ENCODE assay signal across 11 mouse cellular contexts in the genomic region with DNA sequence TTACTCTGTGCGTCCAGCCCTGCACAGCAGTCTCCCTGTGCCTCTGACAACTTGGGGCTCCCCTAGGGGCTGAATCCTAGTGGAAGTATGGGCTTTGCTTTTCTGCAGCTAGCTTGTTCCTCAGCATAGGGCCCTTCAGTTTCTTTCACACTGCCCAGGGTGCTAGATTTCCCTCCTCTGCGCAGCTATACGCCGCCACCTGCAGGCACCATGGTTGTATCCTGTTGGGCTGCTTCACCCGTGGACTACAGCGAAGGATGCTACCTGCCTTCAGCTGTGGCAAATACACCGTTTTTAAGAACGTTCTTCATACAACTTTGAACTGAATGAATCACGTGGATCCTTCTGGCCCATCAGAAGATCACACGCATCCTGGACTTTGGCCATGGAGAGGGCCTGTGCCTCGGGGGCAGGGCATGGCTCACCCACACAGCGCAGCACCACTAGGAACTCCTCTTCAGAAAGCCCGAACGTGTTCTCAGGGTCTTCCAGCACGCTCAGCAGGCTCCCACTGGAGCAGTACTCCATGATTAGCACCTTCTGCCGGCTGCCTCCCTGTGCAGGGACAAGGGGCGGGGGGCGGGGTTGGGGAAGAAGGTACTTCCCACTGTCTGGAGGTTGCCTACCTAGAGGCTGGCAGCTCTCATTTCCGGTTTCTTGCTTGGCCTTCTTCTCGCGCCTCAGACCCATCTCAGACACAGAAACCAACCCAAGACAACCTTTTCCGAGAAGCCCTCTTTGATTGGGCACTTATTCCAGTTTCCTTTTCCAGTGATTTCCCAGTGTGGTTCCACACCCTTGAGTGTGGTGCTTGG. TPM values are rescaled to one million over a fixed set of nuclear protein-coding genes. Genes with fewer than 3 reads are reported as not detected.
DNase-seq lines count a peak whose midpoint lies in the region; ATAC-seq lines count a peak whose summit lies in the region.
"Had no signal": no experiment of that assay in that cellular context is flagged by ENCODE, and none has a peak within 500 bp of the region (broad histone marks: within the 10 kb centered on the region; RNA-seq: fewer than 3 reads in every experiment).

No protein-coding gene starts in this region.

- H3K9me3 ChIP-seq in heart, embryonic 12.5 days (replicated peaks) = no peaks in the 10 kb centered on the region
- H3K9me3 ChIP-seq: hindbrain, embryonic 12.5 days had no signal

- no peak overlapping the region for H3K9ac ChIP-seq in heart, embryonic 12.5 days
- H3K9ac ChIP-seq: hindbrain, embryonic 12.5 days had no signal

- H3K4me1 ChIP-seq in heart, embryonic 12.5 days (replicated peaks) = peaks cover 28% of the 10 kb centered on the region
- H3K4me1 ChIP-seq: hindbrain, embryonic 12.5 days had no signal

- DNase-seq in heart, postnatal 36 days = no peak
- DNase-seq in thymus, postnatal 25 days = peak; percentile 22
- DNase-seq in thymus, adult 18-20 months = no peak
- peak; percentile 52 for DNase-seq in large intestine, adult 2 months (ENCODE audit: low read depth, low spot score)
- DNase-seq in yolk sac, embryonic 10.5 days (ENCODE audit: low spot score) = peak; percentile 39
- DNase-seq in frontal cortex, postnatal 36 days (ENCODE audit: low spot score in 2 of 2) = no peak
- DNase-seq in layer of hippocampus, adult 18-20 months (ENCODE audit: low spot score in 2 of 2) = no peak

- no peaks in the 10 kb centered on the region for H3K36me3 ChIP-seq in heart, embryonic 12.5 days
- H3K36me3 ChIP-seq: hindbrain, embryonic 12.5 days had no signal

- no peak for ATAC-seq in heart, embryonic 12.5 days (ENCODE audit: insufficient number of reproducible peaks, low FRiP score)
- ATAC-seq: forebrain, embryonic 14.5 days had no signal

- peaks cover 17% of the 10 kb centered on the region for H3K27me3 ChIP-seq in heart, embryonic 12.5 days (replicated peaks)

- peak overlapping the region; percentile 46 for H3K4me2 ChIP-seq in heart, embryonic 12.5 days
- H3K4me2 ChIP-seq: hindbrain, embryonic 12.5 days had no signal

- H3K4me3 ChIP-seq in heart, embryonic 12.5 days = no peak overlapping the region
- H3K4me3 ChIP-seq: hindbrain, embryonic 12.5 days; myocyte had no signal

- H3K27ac ChIP-seq in heart, embryonic 12.5 days (ENCODE audit: poor library complexity, severe bottlenecking) = no peak overlapping the region
- H3K27ac ChIP-seq: hindbrain, embryonic 12.5 days had no signal

- 34% methylated on average over 22 of the region's 22 CpGs for WGBS in heart, embryonic 12.5 days
- 27% methylated on average over 22 of the region's 22 CpGs for WGBS in large intestine, adult 2 months

- intact Hi-C loops in heart, postnatal 36 days (cut with DNase I) = loop anchor here (5.0 kb wide), 1 partner anchor 282 kb away; no protein-coding TSS in a partner anchor

RNA-seq across cellular contexts. Expression of a gene that starts 4.5 kb away (rescaled TPM):
- polyA plus RNA-seq in heart, embryonic 12.5 days (2016; fragmentation: Nextera tagmentation; extraction: Ambion mirVana) = 2.8 and 3.4 TPM in 2 replicates
- 1 to 10 TPM in 1 of 2 experiments, under 1 TPM in 1; 0.89 to 1.6 TPM for total RNA-seq in heart, postnatal 36 days (2021)
- 48.6 and 61.4 TPM in 2 replicates for polyA plus RNA-seq in large intestine, adult 2 months (2012; rRNA removed)
- total RNA-seq in layer of hippocampus, adult 18-20 months (2021) = 1 to 10 TPM; 1.2 to 1.8 TPM

RNA-seq across cellular contexts. Expression of a gene that starts 29.9 kb away (rescaled TPM):
- polyA plus RNA-seq in heart, embryonic 12.5 days (2016; fragmentation: Nextera tagmentation; extraction: Ambion mirVana) = 27.0 and 27.2 TPM in 2 replicates
- 1 to 10 TPM; 1.7 to 1.8 TPM for total RNA-seq in heart, postnatal 36 days (2021)
- polyA plus RNA-seq in large intestine, adult 2 months (2012; rRNA removed) = 5.5 and 6.7 TPM in 2 replicates
- 10 to 100 TPM; 15.9 to 17.4 TPM for total RNA-seq in layer of hippocampus, adult 18-20 months (2021)

Comparison
In these comparisons a context has a peak if more than half of its experiments do, and no peak if none do; other contexts are left out.
1. DNase-seq: peak in thymus, postnatal 25 days (single experiment), large intestine, adult 2 months (single experiment) and yolk sac, embryonic 10.5 days (single experiment); none in heart, postnatal 36 days (0 of 2), thymus, adult 18-20 months (0 of 2), frontal cortex, postnatal 36 days (0 of 2) and layer of hippocampus, adult 18-20 months (0 of 2).
2. RNA of a gene that starts 29.9 kb away (total RNA-seq): 15.9 to 17.4 TPM in layer of hippocampus, adult 18-20 months; 1.7 to 1.8 TPM in heart, postnatal 36 days; every median in the first group is over 4 times any median in the second.